Mouse (Mus musculus): Measurements from ENCODE around the gene Uaca.
A peak's percentile ranks its signal among the peaks of the same experiment; 100 is the strongest.

Gene Uaca

GRCm38 (mm10) chr9:60794210-60794840 lies at the start of gene Uaca:
Uaca (plus strand) TSS chr9:60794542.
- peak; percentile 33 for DNase-seq (ENCODE audit: low spot score in 2 of 2)

- DNase-seq (ENCODE audit: low spot score in 2 of 2): no peak
These were observed 49.4 kb upstream of the Uaca start for GRCm38 (mm10) chr9:60744971-60745370.

- DNase-seq (ENCODE audit: low spot score in 2 of 2): no peak
These were observed 47.8 kb upstream of the Uaca start for GRCm38 (mm10) chr9:60746561-60746960.

DNA sequence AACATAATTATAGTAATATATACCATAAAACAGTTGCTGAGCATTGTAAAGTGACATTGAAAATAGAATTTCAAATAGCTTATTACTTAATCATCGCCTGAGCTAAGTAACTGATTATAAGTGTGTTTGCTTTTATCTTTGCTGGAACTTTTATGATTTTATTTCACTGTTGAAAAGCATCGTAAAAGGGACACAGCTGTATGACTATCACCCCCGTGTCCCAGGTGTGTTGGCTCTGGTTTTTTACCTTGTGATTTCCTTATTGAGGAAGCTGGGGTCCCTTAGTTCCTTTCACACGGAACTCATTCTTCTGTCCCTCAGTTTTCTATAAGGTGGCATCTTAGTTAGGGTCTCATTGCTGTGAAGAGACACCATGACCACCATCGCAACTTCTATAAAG lies 46.7 kb upstream of the Uaca start:
- no peak for DNase-seq (ENCODE audit: low spot score in 2 of 2)

DNA sequence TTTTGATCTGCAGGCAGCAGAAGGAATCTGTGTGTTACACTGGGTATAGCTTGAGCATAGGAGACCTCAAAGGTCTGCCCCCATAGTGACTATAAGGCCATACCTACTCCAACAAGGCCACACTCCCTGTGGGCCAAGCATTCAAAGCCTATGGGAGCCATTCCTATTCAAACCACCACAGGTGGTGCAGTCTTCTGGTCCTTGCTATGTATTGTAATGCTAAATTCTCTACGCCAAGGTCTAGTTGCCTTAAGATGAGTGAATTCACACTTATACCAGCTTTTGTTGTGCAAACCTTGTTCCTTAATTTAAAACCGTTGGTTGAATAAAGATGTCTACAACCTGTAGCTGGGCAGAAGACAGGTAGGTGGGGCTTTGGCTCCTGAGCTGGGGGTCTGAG lies 46.2 kb upstream of the Uaca start:
- no peak for DNase-seq (ENCODE audit: low spot score in 2 of 2)

DNA sequence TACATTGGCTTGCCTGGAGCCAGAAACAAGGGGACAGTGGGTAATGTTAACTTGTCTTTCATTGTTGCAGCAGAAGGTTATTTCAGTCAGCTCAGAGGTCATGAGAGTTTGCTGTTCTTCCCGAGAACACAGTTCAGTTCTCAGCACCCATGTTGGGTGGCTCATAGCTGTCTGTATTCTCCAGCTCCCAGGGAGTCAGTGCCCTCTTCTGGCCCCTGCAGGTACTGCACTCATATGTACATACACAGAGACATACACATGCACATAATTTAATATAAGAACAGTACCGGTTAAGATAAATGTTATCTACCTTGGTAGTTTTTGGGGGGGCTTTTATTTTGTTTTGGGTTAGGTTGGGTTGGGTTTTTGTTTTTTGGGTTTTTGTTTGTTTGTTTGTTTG lies 45.2 kb upstream of the Uaca start:
- no peak for DNase-seq (ENCODE audit: low spot score in 2 of 2)

DNA sequence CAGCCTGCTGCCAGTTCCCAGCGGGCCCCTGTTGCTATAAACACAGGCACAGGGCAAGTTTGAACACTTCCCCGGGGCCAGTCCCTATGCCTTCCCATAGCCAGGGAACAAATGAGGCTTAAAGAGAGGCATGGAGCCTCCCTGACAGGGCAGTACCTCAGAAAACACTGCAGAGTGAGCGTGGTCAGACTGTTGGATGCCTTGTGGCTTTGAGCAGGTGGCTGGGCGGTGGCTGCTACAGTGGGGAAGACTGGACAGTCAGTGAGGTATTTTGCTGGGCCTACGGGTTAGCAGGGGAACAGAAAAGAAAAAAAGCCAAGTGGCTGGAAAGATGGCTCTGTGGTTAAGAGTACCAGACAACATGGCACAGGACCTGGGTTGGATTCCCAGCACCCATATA lies 43.2 kb upstream of the Uaca start:
- no peak for DNase-seq (ENCODE audit: low spot score in 2 of 2)

DNA sequence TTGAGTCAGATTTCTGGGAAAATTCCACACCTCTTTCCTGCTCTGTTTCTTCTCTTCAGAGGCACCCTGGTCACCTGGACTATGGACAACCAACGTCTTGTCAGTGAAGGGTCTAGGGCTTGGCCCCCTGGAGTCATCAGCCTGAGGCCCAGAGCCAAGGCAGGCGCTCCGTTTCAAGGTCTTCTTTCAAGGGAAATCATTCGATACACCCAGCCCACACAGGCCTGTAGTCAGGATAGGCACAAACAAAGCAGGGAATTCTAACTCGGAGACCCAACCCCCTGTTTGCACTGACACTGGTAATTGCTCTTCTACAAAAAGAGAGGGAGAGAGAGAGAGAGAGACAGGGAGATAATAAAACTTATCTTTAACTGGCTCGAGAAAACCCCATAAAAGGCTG lies 42.4 kb upstream of the Uaca start:
- no peak for DNase-seq (ENCODE audit: low spot score in 2 of 2)

- DNase-seq (ENCODE audit: low spot score in 2 of 2): no peak
These were observed 41.7 kb upstream of the Uaca start for GRCm38 (mm10) chr9:60752636-60753035.

- peak; percentile 10 to 22 for DNase-seq (ENCODE audit: low spot score in 2 of 2)
These were observed 38.1 kb upstream of the Uaca start for GRCm38 (mm10) chr9:60756258-60756657.

GRCm38 (mm10) chr9:60756866-60757740 lies 37.2 kb upstream of the Uaca start:
- DNase-seq (ENCODE audit: low spot score in 2 of 2): no peak

DNA sequence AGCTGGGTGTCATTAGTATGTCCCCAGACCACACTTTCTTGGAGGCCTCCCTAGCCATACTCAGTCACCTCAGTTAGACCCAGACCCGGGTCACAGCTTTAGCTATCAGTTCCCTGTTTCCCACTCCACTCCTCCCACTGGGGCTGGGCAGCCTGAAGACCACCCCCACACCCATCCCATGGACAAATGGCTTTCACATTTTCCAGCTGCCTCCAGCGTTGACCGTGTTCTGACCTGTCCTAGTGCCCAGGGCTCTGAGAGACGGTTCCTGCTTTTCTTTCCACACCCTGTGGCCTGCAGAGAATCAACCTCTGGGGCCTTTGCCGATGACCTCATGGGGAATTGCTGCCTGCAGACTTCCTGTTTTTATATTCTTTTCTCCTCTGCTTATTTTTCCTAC lies 36.5 kb upstream of the Uaca start:
- DNase-seq (ENCODE audit: low spot score in 2 of 2): no peak

GRCm38 (mm10) chr9:60759436-60760007 lies 34.8 kb upstream of the Uaca start:
- DNase-seq (ENCODE audit: low spot score in 2 of 2): no peak

DNA sequence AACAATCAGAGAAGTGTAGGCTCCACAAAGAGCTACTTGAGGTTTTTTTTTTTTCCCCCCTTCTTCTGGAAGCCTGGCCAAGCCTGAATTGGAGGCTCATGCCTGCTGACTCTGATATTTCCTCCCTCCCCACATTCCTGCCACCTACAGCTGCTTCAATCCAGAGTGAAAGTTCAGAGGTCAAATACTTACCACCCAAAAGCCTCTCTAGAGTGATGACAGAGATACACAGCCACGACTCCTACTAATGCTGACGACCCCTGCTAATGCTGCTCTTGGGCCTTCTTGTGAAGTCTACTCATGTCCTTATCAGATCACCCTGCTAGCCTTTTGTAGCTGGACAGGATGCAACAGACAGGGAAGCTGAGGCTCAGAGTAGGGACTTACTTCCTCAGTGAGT lies 29.2 kb upstream of the Uaca start:
- DNase-seq (ENCODE audit: low spot score in 2 of 2): no peak

DNA sequence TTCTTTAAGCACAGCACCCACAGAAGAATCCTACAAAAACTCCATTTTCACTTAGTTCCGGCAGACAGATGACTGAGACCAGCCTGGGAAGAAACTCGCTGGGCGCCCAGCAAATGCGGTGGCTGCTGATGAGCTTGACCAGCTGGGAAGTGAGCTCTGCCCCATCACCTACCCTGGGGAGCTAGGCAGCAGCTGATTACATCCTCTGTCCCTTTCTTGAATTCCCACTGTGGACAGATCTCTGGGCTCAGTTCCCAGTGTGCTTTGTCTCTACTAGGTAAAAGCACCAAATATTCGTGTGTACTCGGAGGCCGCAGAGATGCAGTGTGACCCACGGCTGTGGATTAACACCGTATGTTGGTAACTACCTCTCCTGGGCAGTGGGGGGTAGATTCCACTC lies 25.9 kb upstream of the Uaca start:
- DNase-seq (ENCODE audit: low spot score in 2 of 2): no peak

GRCm38 (mm10) chr9:60769711-60770111 lies 24.6 kb upstream of the Uaca start:
- no peak for DNase-seq (ENCODE audit: low spot score in 2 of 2)

DNA sequence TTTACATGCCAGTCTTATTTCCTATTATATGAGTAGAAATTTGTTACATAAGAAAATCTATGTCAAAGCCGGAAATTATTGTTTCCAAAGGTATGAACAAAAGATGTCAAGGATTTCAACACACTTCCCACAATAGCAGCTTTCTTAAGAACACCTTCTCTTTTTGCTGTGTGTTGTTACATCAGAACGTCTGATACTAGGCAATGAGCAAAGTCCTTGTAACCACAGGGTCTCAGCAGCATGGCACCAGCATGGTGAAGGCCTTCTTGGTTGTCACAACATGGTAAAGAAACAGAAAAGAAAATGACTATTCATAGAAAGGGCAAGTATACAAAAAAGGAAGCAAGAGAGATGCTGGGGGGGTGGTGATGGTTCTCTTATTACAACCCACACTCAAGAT lies 20.6 kb upstream of the Uaca start:
- DNase-seq (ENCODE audit: low spot score in 2 of 2): no peak

GRCm38 (mm10) chr9:60776899-60777298 lies 17.4 kb upstream of the Uaca start:
- DNase-seq (ENCODE audit: low spot score in 2 of 2): no peak

DNA sequence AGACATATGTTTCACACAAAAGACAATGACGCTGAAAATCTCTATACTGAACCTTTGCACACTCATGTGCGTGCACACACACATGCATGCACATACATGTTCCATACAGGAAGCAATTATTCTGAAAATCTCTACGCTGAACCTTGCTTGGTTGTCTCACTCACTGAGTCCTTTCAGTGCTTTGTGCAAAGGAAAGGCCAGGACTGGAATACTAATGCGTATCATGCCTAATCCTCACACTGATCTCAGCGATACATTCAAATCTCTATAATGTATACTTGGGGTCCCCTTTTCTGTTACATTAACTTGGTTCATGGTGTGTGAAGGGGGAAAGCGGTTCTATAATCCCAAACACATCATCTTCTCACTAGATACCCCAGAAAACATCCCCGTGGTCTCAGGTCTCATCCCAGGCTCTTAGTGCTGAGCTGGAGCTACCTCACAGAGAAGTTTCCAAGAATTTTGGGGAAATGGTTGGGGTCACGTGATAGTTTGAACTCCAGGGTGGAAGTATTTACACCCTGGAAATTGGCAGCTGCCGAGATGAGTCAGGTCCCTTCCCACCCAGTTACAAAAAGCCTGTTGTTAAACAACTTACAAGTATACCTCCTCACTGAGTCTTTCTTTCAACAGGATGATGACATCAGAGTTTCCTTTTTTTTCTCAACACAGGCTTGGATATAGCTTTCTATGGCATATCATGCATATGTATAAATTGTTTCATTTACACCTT lies 12.1 kb upstream of the Uaca start:
- no peak for DNase-seq (ENCODE audit: low spot score in 2 of 2)

GRCm38 (mm10) chr9:60785069-60785468 lies 9.3 kb upstream of the Uaca start:
- no peak for DNase-seq (ENCODE audit: low spot score in 2 of 2)

- no peak for DNase-seq (ENCODE audit: low spot score in 2 of 2)
These were observed 6.7 kb upstream of the Uaca start for GRCm38 (mm10) chr9:60787517-60788110.

GRCm38 (mm10) chr9:60790282-60790681 lies 4.1 kb upstream of the Uaca start:
- no peak for DNase-seq (ENCODE audit: low spot score in 2 of 2)

Measured in spleen, postnatal 36 days (tissue).